Mouse (Mus musculus) erythroblast, embryonic 14.5 days (primary cell): Measurements from ENCODE around the gene Adcy10.

Experiments used
- GATA1 ChIP-seq: IDR thresholded peaks from 2 replicates; pipeline ENCODE4 v1.6.1; 2012; ENCODE audit warnings: low read length, inconsistent platforms, mixed read lengths
- TAL1 ChIP-seq: IDR thresholded peaks from 3 replicates; pipeline ENCODE4 v1.6.1; 2012; ENCODE audit warnings: low read length, inconsistent platforms, mixed read lengths

DNA sequence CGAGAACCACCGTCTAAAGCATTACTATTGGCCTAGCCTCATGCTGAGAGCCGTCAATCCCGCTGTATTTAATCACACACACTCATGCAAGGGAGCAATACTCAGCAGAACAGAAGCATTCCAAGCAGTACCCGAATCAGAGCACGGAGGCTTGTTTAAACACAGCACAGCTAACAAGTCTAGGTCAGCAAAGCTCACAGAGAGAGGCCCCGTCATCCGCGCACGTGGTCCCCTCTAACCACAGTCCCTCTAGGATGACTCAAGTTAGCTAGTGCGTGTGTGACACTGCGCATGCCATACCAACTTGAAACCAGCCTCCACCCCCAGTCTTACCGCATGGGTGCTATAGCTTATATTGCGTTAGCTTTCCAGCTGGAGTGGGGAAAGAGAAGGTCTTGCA, 118.2 kb downstream of the Adcy10 start:
- TF ChIP-seq GATA1 (no peak), TAL1 (no peak)
